Mouse (Mus musculus) midbrain, embryonic 11.5 days (tissue): ENCODE measurements at regions not wholly inside any gene's neighbourhood (a gene's known extent, or its start where the extent isn't known, plus 50 kb on each side); places are given as distances from the start of the nearest gene placed in this dataset.

Experiments
- ATAC-seq: fragments of 200-750 bp; cut with Nextera tagmentation; 2 replicates; pipeline ENCODE4 v1.8.0; 2017; ENCODE audit warnings: moderate TSS enrichment, moderate library complexity; ENCODE audit not compliant: low FRiP score
- DNase-seq: peaks from one replicate; pipeline ENCODE4 v3.0.0; 2015; ENCODE audit warnings: low spot score; ENCODE audit errors: missing footprints
- H3K27ac ChIP-seq: fragments of 300-500 bp; sonication (generic); 2 replicates; pipeline ENCODE4 v1.5.1; 2014; ENCODE audit warnings: low read depth, low read length
- H3K27me3 ChIP-seq: fragments of 300-500 bp; sonication (generic); 2 replicates; pipeline ENCODE4 v1.6.1; 2014; ENCODE audit warnings: mild to moderate bottlenecking, low read length, moderate library complexity, mixed read lengths; ENCODE audit not compliant: control insufficient read depth, insufficient read depth
- H3K36me3 ChIP-seq: fragments of 300-500 bp; sonication (generic); 2 replicates; pipeline ENCODE4 v1.6.1; 2014; ENCODE audit warnings: mild to moderate bottlenecking, low read length, moderate library complexity, mixed read lengths; ENCODE audit not compliant: control insufficient read depth, insufficient read depth
- H3K4me1 ChIP-seq: fragments of 300-500 bp; sonication (generic); 2 replicates; pipeline ENCODE4 v1.6.1; 2014; ENCODE audit warnings: low read length; ENCODE audit not compliant: control insufficient read depth, insufficient read depth
- H3K4me2 ChIP-seq: fragments of 300-500 bp; sonication (generic); 2 replicates; pipeline ENCODE4 v1.6.1; 2014; ENCODE audit warnings: mild to moderate bottlenecking, moderate library complexity
- H3K4me3 ChIP-seq: fragments of 300-500 bp; sonication (generic); 2 replicates; pipeline ENCODE4 v1.5.1; 2014; ENCODE audit warnings: low read depth, low read length
- H3K9ac ChIP-seq: fragments of 300-500 bp; sonication (generic); 2 replicates; pipeline ENCODE4 v1.6.1; 2014; ENCODE audit warnings: low read length
- H3K9me3 ChIP-seq: fragments of 300-500 bp; sonication (generic); 2 replicates; pipeline ENCODE4 v1.6.1; 2016; ENCODE audit warnings: low read length; ENCODE audit not compliant: control insufficient read depth
- WGBS: fragments of 180-500 bp; shearing (Covaris S2); extraction: QIAGEN DNeasy Blood & Tissue Kit; methylation state at CpG from one replicate; pipeline ENCODE4 v1.1.7; 2014; 5-methylcytosine and 5-hydroxymethylcytosine counted together

DNA sequence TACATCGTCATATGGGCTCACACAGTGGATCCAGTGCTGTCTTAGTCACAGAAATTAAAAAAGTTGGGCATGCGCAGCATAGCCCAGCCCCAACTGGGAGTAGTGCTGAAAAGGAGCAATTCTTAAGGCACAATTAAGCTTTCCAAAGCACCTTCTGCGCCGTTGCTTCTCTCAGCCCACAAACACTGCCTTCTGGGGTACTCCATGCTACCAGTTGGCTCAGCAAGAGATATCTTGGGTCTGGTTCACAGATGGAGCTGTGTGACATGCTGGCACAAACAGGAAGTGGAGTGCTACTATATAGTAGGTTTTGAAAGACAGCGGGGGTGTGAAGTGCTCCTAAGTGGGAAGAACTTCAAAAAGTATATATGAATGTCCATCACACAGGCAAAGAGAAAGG lies 185.0 kb upstream of the Gcfc2 start:
- ATAC-seq (no peak), DNase-seq (peak; percentile 59)
- no peaks in the 10 kb centered on the region for H3K9me3 ChIP-seq
- H3K36me3 ChIP-seq, result no peaks in the 10 kb centered on the region
- no peak overlapping the region for H3K4me2 ChIP-seq
- H3K4me3 ChIP-seq, result no peak overlapping the region
- no peaks in the 10 kb centered on the region for H3K4me1 ChIP-seq
- H3K9ac ChIP-seq, result no peak overlapping the region
- 93% methylated on average over 5 of the region's 5 CpGs for whole genome bisulfite sequencing
- no peak overlapping the region for H3K27ac ChIP-seq
- no peaks in the 10 kb centered on the region for H3K27me3 ChIP-seq

DNA sequence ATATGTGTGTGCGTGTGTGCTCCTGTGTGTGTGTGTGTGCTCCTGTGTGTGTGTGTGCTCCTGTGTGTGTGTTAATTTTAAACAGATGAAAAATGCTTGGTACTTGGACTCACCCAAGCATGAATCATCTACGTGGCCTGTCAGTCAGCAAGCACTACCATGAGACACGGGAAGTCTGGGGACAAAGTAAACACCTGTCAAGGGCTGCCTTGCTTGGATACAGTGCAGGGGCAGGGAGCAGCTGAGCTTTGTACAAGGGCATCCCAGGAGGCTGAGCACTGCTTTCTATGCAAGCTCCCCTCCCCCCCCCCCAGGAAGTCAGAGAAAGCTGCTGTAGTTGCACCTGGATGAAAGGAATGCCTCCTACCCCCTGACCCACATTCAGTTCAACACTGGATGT lies 173.8 kb upstream of the Gcfc2 start:
- Histone ChIP-seq H3K27me3 (no peaks in the 10 kb centered on the region), H3K9ac (no peak overlapping the region), H3K4me2 (no peak overlapping the region), H3K9me3 (no peaks in the 10 kb centered on the region), H3K27ac (no peak overlapping the region), H3K4me3 (no peak overlapping the region), H3K4me1 (no peaks in the 10 kb centered on the region), H3K36me3 (no peaks in the 10 kb centered on the region)
- 0 out of 2 replicates have a peak, but pooled peaks have one; percentile 33 for ATAC-seq
- 59% methylated on average over 3 of the region's 3 CpGs for WGBS
- no peak for DNase-seq

DNA sequence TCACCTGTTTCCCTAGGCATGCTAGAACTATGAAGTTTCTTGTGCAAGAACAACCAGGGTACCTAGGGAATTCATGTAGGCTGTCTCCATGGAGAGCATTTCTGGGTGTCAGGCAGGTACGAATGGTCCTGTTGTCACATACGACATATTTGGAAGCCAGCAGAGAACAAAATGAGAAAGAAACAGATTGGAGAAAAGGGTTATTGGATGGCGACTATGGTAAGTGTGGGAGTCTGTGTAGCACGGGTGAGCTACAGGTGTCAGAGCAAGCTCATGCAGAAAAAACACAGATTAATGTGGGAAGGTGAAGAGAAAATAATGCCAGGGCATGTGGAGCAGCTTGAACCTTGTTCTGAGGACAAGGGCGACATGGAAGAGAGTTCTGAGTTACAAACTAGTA lies 171.8 kb upstream of the Gcfc2 start:
- Histone ChIP-seq H3K4me1 (no peaks in the 10 kb centered on the region), H3K27me3 (no peaks in the 10 kb centered on the region), H3K9me3 (no peaks in the 10 kb centered on the region), H3K4me3 (no peak overlapping the region), H3K9ac (no peak overlapping the region), H3K36me3 (no peaks in the 10 kb centered on the region), H3K27ac (no peak overlapping the region), H3K4me2 (no peak overlapping the region)
- DNase-seq (no peak), ATAC-seq (no peak)
- WGBS, result 86% methylated on average over 5 of the region's 5 CpGs

DNA sequence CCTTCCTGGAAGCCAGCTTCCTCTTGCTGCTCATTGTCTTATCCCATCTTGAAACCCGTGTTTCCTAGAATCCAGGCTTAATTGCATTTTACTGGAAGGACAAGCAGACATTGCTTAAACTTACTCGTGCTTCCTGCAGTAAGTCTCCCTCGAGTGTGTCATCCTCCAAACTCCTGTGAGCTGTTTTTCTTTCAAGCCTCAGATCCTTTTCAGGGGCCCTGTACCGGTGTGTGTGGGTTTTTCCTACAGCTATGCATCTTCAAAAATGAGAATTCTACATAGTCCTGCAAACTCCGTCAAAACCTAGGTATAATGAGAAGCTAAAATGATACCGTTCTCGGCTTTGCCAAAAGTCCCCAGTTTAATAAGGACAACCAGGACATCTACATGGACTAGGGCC lies 167.2 kb upstream of the Gcfc2 start:
- 86% methylated on average over 7 of the region's 7 CpGs for WGBS
- Histone ChIP-seq H3K36me3 (no peaks in the 10 kb centered on the region), H3K4me2 (no peak overlapping the region), H3K4me3 (no peak overlapping the region), H3K4me1 (no peaks in the 10 kb centered on the region), H3K9ac (no peak overlapping the region), H3K9me3 (no peaks in the 10 kb centered on the region), H3K27me3 (no peaks in the 10 kb centered on the region), H3K27ac (no peak overlapping the region)
- ATAC-seq (no peak), DNase-seq (peak; percentile 78)

DNA sequence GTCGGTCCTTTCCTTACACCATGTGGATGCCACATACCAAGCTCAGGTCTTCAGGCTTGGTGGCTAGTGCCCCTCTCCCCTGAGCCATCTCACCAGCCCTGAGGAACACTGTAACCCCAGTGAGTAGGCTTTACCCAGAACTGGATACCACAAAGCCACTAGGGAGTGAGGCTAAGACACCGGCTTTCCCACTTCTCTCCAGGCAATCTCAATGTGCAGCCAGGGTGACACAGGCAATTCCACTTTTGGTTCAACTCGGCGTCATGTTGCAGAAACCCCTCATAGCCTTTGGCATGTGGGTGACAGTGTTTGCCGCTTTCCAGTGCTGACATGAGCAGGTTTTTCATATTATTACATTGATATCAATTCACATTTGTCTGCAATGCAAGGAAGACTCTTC lies 164.6 kb upstream of the Gcfc2 start:
- WGBS, result 88% methylated on average over 5 of the region's 5 CpGs
- Histone ChIP-seq H3K4me2 (no peak overlapping the region), H3K9me3 (no peaks in the 10 kb centered on the region), H3K27me3 (no peaks in the 10 kb centered on the region), H3K36me3 (no peaks in the 10 kb centered on the region), H3K4me3 (no peak overlapping the region), H3K4me1 (no peaks in the 10 kb centered on the region), H3K27ac (no peak overlapping the region), H3K9ac (no peak overlapping the region)
- DNase-seq (peak; percentile 65), ATAC-seq (no peak)

DNA sequence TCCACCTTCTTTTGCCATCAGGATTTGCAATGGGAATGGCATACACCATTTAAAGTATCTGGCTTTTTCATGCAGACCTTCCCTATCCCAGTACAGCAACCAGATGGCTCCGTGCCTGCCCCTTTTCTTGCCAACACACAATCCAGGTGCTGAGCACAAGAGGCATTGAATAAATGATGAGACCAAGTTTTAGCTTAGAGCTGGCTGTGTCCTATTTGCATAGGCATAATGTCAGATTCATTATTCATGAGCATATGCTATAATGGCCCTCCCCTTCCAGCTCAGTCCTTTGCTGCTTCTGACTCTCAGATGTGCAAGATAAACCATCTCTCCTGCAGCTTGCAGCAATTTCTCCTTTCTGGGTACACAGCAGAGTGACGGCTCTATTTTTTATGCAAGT lies 163.3 kb upstream of the Gcfc2 start:
- 85% methylated on average over 2 of the region's 2 CpGs for WGBS
- DNase-seq, result no peak
- Histone ChIP-seq H3K4me2 (no peak overlapping the region), H3K9me3 (no peaks in the 10 kb centered on the region), H3K4me1 (no peaks in the 10 kb centered on the region), H3K9ac (no peak overlapping the region), H3K4me3 (no peak overlapping the region), H3K27ac (no peak overlapping the region), H3K27me3 (no peaks in the 10 kb centered on the region), H3K36me3 (no peaks in the 10 kb centered on the region)
- peak; percentile 68 for ATAC-seq

DNA sequence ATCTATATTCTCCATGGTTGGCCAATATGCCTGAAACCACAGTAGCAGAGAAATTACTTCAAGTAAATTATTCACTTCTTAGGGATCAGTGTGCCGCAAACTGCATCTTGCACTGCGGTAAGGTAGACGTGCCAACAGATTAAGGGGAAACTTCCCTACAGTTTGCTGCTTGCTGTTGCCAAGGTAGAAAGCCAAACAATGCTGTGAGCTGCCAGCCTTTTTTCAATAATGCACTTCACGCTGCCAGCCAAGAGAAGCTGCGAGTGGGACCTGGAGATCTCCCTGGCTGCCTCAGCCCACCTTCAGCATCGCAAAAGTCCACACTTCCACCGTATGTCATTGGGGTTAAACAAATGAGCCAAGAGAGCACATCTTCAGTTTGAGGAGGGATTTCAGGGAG lies 157.6 kb upstream of the Gcfc2 start:
- ATAC-seq (no peak), DNase-seq (no peak)
- Histone ChIP-seq H3K4me3 (no peak overlapping the region), H3K27ac (no peak overlapping the region), H3K4me2 (no peak overlapping the region), H3K9ac (no peak overlapping the region), H3K27me3 (no peaks in the 10 kb centered on the region), H3K4me1 (no peaks in the 10 kb centered on the region), H3K9me3 (no peaks in the 10 kb centered on the region), H3K36me3 (no peaks in the 10 kb centered on the region)
- WGBS, result 95% methylated on average over 7 of the region's 7 CpGs

DNA sequence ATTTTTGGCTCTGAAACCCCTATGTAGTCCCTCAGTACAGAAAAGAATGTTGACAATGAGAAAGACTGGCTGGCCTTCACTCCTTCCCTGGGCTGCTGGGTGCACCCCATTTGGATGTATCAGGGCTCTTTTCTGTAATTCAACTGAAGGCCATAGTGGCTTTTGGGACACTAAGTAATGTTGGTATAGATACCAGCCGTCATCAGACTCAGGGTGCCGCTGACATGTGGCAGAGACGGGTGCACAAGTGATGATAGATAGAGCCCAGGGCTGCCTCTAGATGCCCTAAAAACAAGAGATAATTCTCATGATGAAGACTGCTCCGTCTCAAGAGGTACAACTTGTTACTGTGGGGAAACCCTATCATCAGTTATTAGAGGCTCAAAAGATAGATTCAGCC lies 156.7 kb upstream of the Gcfc2 start:
- no peak for ATAC-seq
- no peak for DNase-seq
- no peak overlapping the region for H3K27ac ChIP-seq
- WGBS, result 92% methylated on average over 4 of the region's 4 CpGs
- no peak overlapping the region for H3K4me3 ChIP-seq
- no peaks in the 10 kb centered on the region for H3K36me3 ChIP-seq
- no peak overlapping the region for H3K9ac ChIP-seq
- no peaks in the 10 kb centered on the region for H3K27me3 ChIP-seq
- H3K4me2 ChIP-seq, result no peak overlapping the region
- H3K9me3 ChIP-seq, result no peaks in the 10 kb centered on the region
- no peaks in the 10 kb centered on the region for H3K4me1 ChIP-seq

DNA sequence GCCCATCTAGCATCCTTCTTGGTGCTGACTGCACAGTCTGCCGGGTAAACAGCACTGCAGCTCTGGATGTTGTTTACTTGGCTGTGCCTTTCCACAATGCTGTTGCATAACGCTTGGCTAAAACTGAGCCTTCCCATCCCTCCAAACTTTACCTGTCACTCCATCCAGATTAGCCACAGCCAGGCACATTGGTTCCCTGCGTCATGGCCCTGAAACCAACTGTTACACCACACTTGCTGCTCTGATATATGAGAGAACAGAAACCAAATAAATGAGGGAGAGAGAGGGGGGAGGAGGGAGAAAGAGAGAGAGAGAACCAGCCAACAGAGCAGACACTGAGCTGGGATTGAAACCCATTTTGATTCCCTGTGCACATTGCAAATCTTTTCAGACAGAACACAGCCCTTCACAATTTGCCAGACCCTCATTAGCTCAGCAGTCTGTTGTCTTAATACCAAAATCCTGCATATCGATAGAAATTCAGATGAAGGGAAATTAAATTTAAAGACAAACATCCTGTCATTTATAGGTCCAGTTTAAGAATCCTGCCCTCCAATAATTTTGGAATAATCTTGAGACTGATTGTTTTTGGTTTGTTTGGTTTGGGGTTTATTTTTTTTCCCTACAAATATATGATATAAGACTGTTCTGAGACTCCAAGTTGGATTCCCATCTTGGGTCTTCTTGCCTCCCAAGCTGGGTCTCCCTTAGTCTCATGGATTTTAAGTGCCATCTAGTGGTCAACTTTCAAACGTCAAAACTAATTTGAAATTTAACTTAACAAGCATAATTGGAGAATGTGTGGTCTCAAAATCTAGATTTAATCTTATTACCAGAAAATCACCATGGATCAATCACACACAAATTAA lies 154.6 kb upstream of the Gcfc2 start:
- H3K27ac ChIP-seq, result no peak overlapping the region
- H3K36me3 ChIP-seq, result no peaks in the 10 kb centered on the region
- no peaks in the 10 kb centered on the region for H3K4me1 ChIP-seq
- WGBS, result 65% methylated on average over 5 of the region's 5 CpGs
- no peak overlapping the region for H3K9ac ChIP-seq
- ATAC-seq (peak; percentile 68; the same call in 1 of the 2 replicates), DNase-seq (peak; percentile 86)
- H3K4me2 ChIP-seq, result no peak overlapping the region
- H3K9me3 ChIP-seq, result no peaks in the 10 kb centered on the region
- no peak overlapping the region for H3K4me3 ChIP-seq
- H3K27me3 ChIP-seq, result no peaks in the 10 kb centered on the region
